In genomic region chr12:8364321-8364838, GRCm38 (mm10) we compare ENCODE assay signal across 12 mouse cellular contexts. TPM values are rescaled to one million over a fixed set of nuclear protein-coding genes. Genes with fewer than 3 reads are reported as not detected.
DNase-seq lines count a peak whose midpoint lies in the region; ATAC-seq and TF ChIP-seq lines count a peak whose summit lies in the region.
"Had no signal": no experiment of that assay in that cellular context is flagged by ENCODE, and none has a peak within 500 bp of the region (broad histone marks: within the 10 kb centered on the region; RNA-seq: fewer than 3 reads in every experiment).

No protein-coding gene starts in this region.

- H3K27me3 ChIP-seq in hindbrain, embryonic 12.5 days, result no peaks in the 10 kb centered on the region
- H3K27me3 ChIP-seq in midbrain, embryonic 15.5 days (replicated peaks), result no peaks in the 10 kb centered on the region
- H3K27me3 ChIP-seq: embryonic facial prominence, embryonic 15.5 days had no signal

- TF ChIP-seq CTCF in gastrocnemius, adult 2 months (IDR thresholded peaks at IDR 0.05), result no peak

- no peaks in the 10 kb centered on the region for H3K36me3 ChIP-seq in hindbrain, embryonic 12.5 days
- H3K36me3 ChIP-seq in midbrain, embryonic 15.5 days (replicated peaks), result no peaks in the 10 kb centered on the region
- H3K36me3 ChIP-seq: embryonic facial prominence, embryonic 15.5 days had no signal

- H3K4me1 ChIP-seq in hindbrain, embryonic 12.5 days, result peaks cover 17% of the 10 kb centered on the region
- peaks cover 7% of the 10 kb centered on the region for H3K4me1 ChIP-seq in midbrain, embryonic 15.5 days

- H3K4me3 ChIP-seq in hindbrain, embryonic 12.5 days, result no peak overlapping the region
- H3K4me3 ChIP-seq in midbrain, embryonic 15.5 days, result no peak overlapping the region
- H3K4me3 ChIP-seq in gastrocnemius, adult 2 months, result no peak overlapping the region
- H3K4me3 ChIP-seq: embryonic facial prominence, embryonic 15.5 days had no signal

- H3K9ac ChIP-seq in hindbrain, embryonic 12.5 days, result no peak overlapping the region
- H3K9ac ChIP-seq in midbrain, embryonic 15.5 days, result no peak overlapping the region
- H3K9ac ChIP-seq: embryonic facial prominence, embryonic 15.5 days had no signal

- DNase-seq in cerebellum, adult 9-10 months, result peak; percentile 22
- no peak for DNase-seq in cerebellum, adult 18-20 months
- peak; percentile 46 for DNase-seq in embryo, embryonic 11.5 days (ENCODE audit: low read depth, low spot score)
- DNase-seq in gastrocnemius, adult 2 months, result no peak
- DNase-seq in ovary, postnatal 36 days (ENCODE audit: low spot score), result no peak
- no peak for DNase-seq in heart, postnatal 4 days
- DNase-seq: thymus, postnatal 4 days had no signal

- no peak overlapping the region for H3K4me2 ChIP-seq in hindbrain, embryonic 12.5 days (replicated peaks)
- no peak overlapping the region for H3K4me2 ChIP-seq in midbrain, embryonic 15.5 days
- H3K4me2 ChIP-seq: embryonic facial prominence, embryonic 15.5 days; heart, embryonic 11.5 days; liver, embryonic 11.5 days had no signal

- 0 out of 2 replicates have a peak overlapping the region, but pooled peaks have one; percentile 41 for H3K27ac ChIP-seq in hindbrain, embryonic 12.5 days
- H3K27ac ChIP-seq in midbrain, embryonic 15.5 days, result no peak overlapping the region
- no peak overlapping the region for H3K27ac ChIP-seq in gastrocnemius, adult 2 months
- H3K27ac ChIP-seq: embryonic facial prominence, embryonic 15.5 days had no signal

- intact Hi-C loops in gastrocnemius, adult 2 months (cut with DNase I), result no loop called here

- 11% methylated on average over 6 of the region's 6 CpGs for WGBS in hindbrain, embryonic 12.5 days
- WGBS in midbrain, embryonic 15.5 days, result 11% methylated on average over 6 of the region's 6 CpGs

- no peaks in the 10 kb centered on the region for H3K9me3 ChIP-seq in hindbrain, embryonic 12.5 days (replicated peaks)
- no peaks in the 10 kb centered on the region for H3K9me3 ChIP-seq in midbrain, embryonic 15.5 days
- H3K9me3 ChIP-seq: embryonic facial prominence, embryonic 15.5 days had no signal

- ATAC-seq in hindbrain, embryonic 12.5 days (ENCODE audit: low FRiP score), result peak; percentile 85
- peak; percentile 77 for ATAC-seq in midbrain, embryonic 15.5 days (replicated peaks)

RNA-seq across cellular contexts. Expression of gene Hs1bp3, which starts 51.1 kb away (rescaled TPM):
- polyA plus RNA-seq in hindbrain, embryonic 12.5 days (2016; fragmentation: Nextera tagmentation; extraction: Ambion mirVana), result 13.2 and 14.6 TPM in 2 replicates
- 8.9 and 10.8 TPM in 2 replicates for polyA plus RNA-seq in midbrain, embryonic 15.5 days (2015; fragmentation: Nextera tagmentation; extraction: Ambion mirVana)
- total RNA-seq in gastrocnemius, adult 2 months (2021), result 1 to 10 TPM; 6.1 to 7.7 TPM
- 10 to 100 TPM in 1 of 2 experiments, 1 to 10 TPM in 1; 7.2 to 11.0 TPM for total RNA-seq in heart, postnatal 4 days (2021)

Comparison
In these comparisons a context has a peak if more than half of its experiments do, and no peak if none do; other contexts are left out.
1. DNase-seq: peak in cerebellum, adult 9-10 months (single experiment) and embryo, embryonic 11.5 days (single experiment); none in cerebellum, adult 18-20 months (0 of 2), gastrocnemius, adult 2 months (single experiment), ovary, postnatal 36 days (single experiment) and heart, postnatal 4 days (single experiment).